Comparison of ENCODE assay signal across 11 mouse cellular contexts in the genomic region with DNA sequence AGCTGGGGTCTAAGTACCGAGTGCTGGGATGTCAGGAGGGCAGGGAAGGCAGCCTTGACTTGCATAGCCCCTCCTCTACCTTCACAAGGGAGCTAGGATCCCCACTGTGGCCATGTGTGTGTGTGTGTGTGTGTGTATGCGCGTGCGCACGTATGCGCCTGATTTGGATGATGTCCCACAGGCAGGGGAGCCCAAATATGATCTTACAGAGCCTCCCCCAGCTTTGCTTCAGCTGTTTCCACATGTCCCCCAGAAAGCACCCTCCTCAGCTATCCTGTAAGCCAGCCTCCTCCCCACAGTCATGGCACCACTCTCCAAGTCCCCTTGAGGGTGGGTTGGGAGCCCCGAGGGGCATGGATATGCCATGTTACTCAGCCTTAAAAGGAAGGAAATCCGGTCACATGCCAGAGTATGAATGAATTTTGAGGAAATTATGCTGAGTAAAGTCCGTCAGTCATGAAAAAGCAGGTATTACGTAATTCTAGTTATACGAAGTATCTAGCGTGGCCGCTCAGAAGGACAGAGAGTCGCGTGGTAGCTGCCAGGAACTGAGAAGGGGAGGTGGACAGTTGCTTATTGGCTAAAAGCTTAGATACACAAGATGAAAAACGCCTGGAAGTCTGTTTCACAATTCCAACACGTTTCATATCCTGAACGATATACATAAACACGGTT. TPM values are rescaled to one million over a fixed set of nuclear protein-coding genes. Genes with fewer than 3 reads are reported as not detected.
DNase-seq lines count a peak whose midpoint lies in the region; ATAC-seq and TF ChIP-seq lines count a peak whose summit lies in the region.
"Had no signal": no experiment of that assay in that cellular context is flagged by ENCODE, and none has a peak within 500 bp of the region (broad histone marks: within the 10 kb centered on the region; RNA-seq: fewer than 3 reads in every experiment).

No protein-coding gene starts in this region.

- H3K9ac ChIP-seq in forebrain, embryonic 15.5 days (replicated peaks) = no peak overlapping the region
- H3K9ac ChIP-seq: neural tube, embryonic 12.5 days had no signal

- H3K36me3 ChIP-seq in E14TG2a.4 (ENCODE audit: insufficient read depth, low read length) = peaks cover 93% of the 10 kb centered on the region
- H3K36me3 ChIP-seq in forebrain, embryonic 15.5 days = peaks cover 75% of the 10 kb centered on the region

- WGBS in cerebellum, adult 2 months = 83% methylated on average over 19 of the region's 19 CpGs
- 89% methylated on average over 19 of the region's 19 CpGs for WGBS in forebrain, embryonic 15.5 days

- TF ChIP-seq CTCF in E14TG2a.4 (conservative IDR thresholded peaks at IDR 0.05; ENCODE audit: low read length) = no peak
- TF ChIP-seq CTCF in cerebellum, adult 2 months (IDR thresholded peaks at IDR 0.05; ENCODE audit: borderline replicate concordance, insufficient read depth, low read depth, low read length) = no peak

- H3K27ac ChIP-seq in cerebellum, adult 2 months (ENCODE audit: insufficient read depth, low read length) = no peak overlapping the region
- no peak overlapping the region for H3K27ac ChIP-seq in forebrain, embryonic 15.5 days (replicated peaks)
- H3K27ac ChIP-seq: neural tube, embryonic 12.5 days had no signal

- DNase-seq in heart, postnatal 4 days = peak; percentile 51
- peak; percentile 68 for DNase-seq in lung, postnatal 10 days
- no peak for DNase-seq in frontal cortex, adult 2 months (ENCODE audit: extremely low spot score in 1 of 2, low spot score in 1 of 2)
- no peak for DNase-seq in cerebellum, adult 2 months
- no peak for DNase-seq in cerebellum, postnatal 10 days

- 0 out of 2 replicates have a peak, but pooled peaks have one; percentile 5 for ATAC-seq in common myeloid progenitor, adult 5-6 weeks (replicated peaks; ENCODE audit: low read depth, poor library complexity, severe bottlenecking)
- no peak for ATAC-seq in forebrain, embryonic 15.5 days (replicated peaks)

- no peaks in the 10 kb centered on the region for H3K27me3 ChIP-seq in E14TG2a.4 (ENCODE audit: insufficient read depth, low read length)
- H3K27me3 ChIP-seq in cerebellum, adult 2 months (ENCODE audit: control insufficient read depth, insufficient read depth, low read length) = no peaks in the 10 kb centered on the region
- H3K27me3 ChIP-seq in forebrain, embryonic 15.5 days = no peaks in the 10 kb centered on the region
- H3K27me3 ChIP-seq: neural tube, embryonic 12.5 days had no signal

- TF ChIP-seq POLR2A in cerebellum, adult 2 months (IDR thresholded peaks at IDR 0.05; ENCODE audit: borderline replicate concordance, insufficient read depth, low read length) = no peak

- no peaks in the 10 kb centered on the region for H3K9me3 ChIP-seq in E14TG2a.4 (ENCODE audit: low read length)
- H3K9me3 ChIP-seq in forebrain, embryonic 15.5 days = no peaks in the 10 kb centered on the region
- H3K9me3 ChIP-seq: neural tube, embryonic 12.5 days had no signal

- no peak overlapping the region for H3K4me2 ChIP-seq in forebrain, embryonic 15.5 days (replicated peaks)
- H3K4me2 ChIP-seq: neural tube, embryonic 12.5 days had no signal

- 0 out of 2 replicates have a peak overlapping the region, but pooled peaks have one; percentile 20 for H3K4me3 ChIP-seq in E14TG2a.4 (replicated peaks; ENCODE audit: low read length)
- no peak overlapping the region for H3K4me3 ChIP-seq in cerebellum, adult 2 months (replicated peaks; ENCODE audit: insufficient read depth, low read depth, low read length)
- H3K4me3 ChIP-seq in forebrain, embryonic 15.5 days = no peak overlapping the region
- H3K4me3 ChIP-seq: neural tube, embryonic 12.5 days had no signal

- H3K4me1 ChIP-seq in E14TG2a.4 (replicated peaks; ENCODE audit: low read depth, low read length) = peaks cover 76% of the 10 kb centered on the region
- H3K4me1 ChIP-seq in cerebellum, adult 2 months (ENCODE audit: control insufficient read depth, insufficient read depth, low read length) = no peaks in the 10 kb centered on the region
- 0 out of 2 replicates have a peak, but pooled peaks cover 4% of the 10 kb centered on the region for H3K4me1 ChIP-seq in forebrain, embryonic 15.5 days
- H3K4me1 ChIP-seq: neural tube, embryonic 12.5 days had no signal

RNA-seq across cellular contexts. Expression of gene Csf3, which starts 7.4 kb away (rescaled TPM):
- not detected in 2 replicates for total RNA-seq in common myeloid progenitor, adult 5-6 weeks (2017)
- not detected for total RNA-seq in heart, postnatal 4 days (2021)
- polyA plus RNA-seq in frontal cortex, adult 2 months (2012; rRNA removed) = not detected in 2 replicates
- not detected in 2 replicates for polyA plus RNA-seq in cerebellum, adult 2 months (2012; rRNA removed)
- polyA plus RNA-seq in forebrain, embryonic 15.5 days (2015; fragmentation: Nextera tagmentation; extraction: Ambion mirVana) = not detected in 2 replicates
- polyA plus RNA-seq: embryonic facial prominence, embryonic 11.5 days; large intestine, adult 2 months; neural tube, embryonic 12.5 days had no signal

RNA-seq across cellular contexts. Expression of gene Med24, which starts 20.8 kb away (rescaled TPM):
- total RNA-seq in common myeloid progenitor, adult 5-6 weeks (2017) = 39.5 and 43.7 TPM in 2 replicates
- 10 to 100 TPM; 51.7 to 52.3 TPM for total RNA-seq in heart, postnatal 4 days (2021)
- 137 and 157 TPM in 2 replicates for polyA plus RNA-seq in frontal cortex, adult 2 months (2012; rRNA removed)
- polyA plus RNA-seq in cerebellum, adult 2 months (2012; rRNA removed) = 105 and 108 TPM in 2 replicates
- 85.1 and 93.6 TPM in 2 replicates for polyA plus RNA-seq in forebrain, embryonic 15.5 days (2015; fragmentation: Nextera tagmentation; extraction: Ambion mirVana)

RNA-seq across cellular contexts. Expression of gene Psmd3, which starts 26.1 kb away (rescaled TPM):
- 53.7 and 88.9 TPM in 2 replicates for total RNA-seq in common myeloid progenitor, adult 5-6 weeks (2017)
- 100 to 1,000 TPM; 138 to 140 TPM for total RNA-seq in heart, postnatal 4 days (2021)
- polyA plus RNA-seq in frontal cortex, adult 2 months (2012; rRNA removed) = 166 and 177 TPM in 2 replicates
- 205 and 207 TPM in 2 replicates for polyA plus RNA-seq in cerebellum, adult 2 months (2012; rRNA removed)
- polyA plus RNA-seq in forebrain, embryonic 15.5 days (2015; fragmentation: Nextera tagmentation; extraction: Ambion mirVana) = 209 and 213 TPM in 2 replicates

RNA-seq across cellular contexts. Expression of gene Thra, which starts 32.0 kb away (rescaled TPM):
- 23.6 and 33.2 TPM in 2 replicates for total RNA-seq in common myeloid progenitor, adult 5-6 weeks (2017)
- total RNA-seq in heart, postnatal 4 days (2021) = 100 to 1,000 TPM; 171 to 183 TPM
- 770 and 851 TPM in 2 replicates for polyA plus RNA-seq in frontal cortex, adult 2 months (2012; rRNA removed)
- polyA plus RNA-seq in cerebellum, adult 2 months (2012; rRNA removed) = 439 and 447 TPM in 2 replicates
- 164 and 166 TPM in 2 replicates for polyA plus RNA-seq in forebrain, embryonic 15.5 days (2015; fragmentation: Nextera tagmentation; extraction: Ambion mirVana)

RNA-seq across cellular contexts. Expression of gene Gsdma, which starts 44.3 kb away (rescaled TPM):
- total RNA-seq in common myeloid progenitor, adult 5-6 weeks (2017) = 0.05 TPM in 1 of 2 replicates, not detected in the other
- not detected for total RNA-seq in heart, postnatal 4 days (2021)
- 0.15 and 0.16 TPM in 2 replicates for polyA plus RNA-seq in frontal cortex, adult 2 months (2012; rRNA removed)
- 0.13 and 0.28 TPM in 2 replicates for polyA plus RNA-seq in cerebellum, adult 2 months (2012; rRNA removed)
- not detected in 2 replicates for polyA plus RNA-seq in forebrain, embryonic 15.5 days (2015; fragmentation: Nextera tagmentation; extraction: Ambion mirVana)
- polyA plus RNA-seq: neural tube, embryonic 12.5 days had no signal

Comparison
In these comparisons a context has a peak if more than half of its experiments do, and no peak if none do; other contexts are left out.
1. DNase-seq: peak in heart, postnatal 4 days (single experiment) and lung, postnatal 10 days (single experiment); none in frontal cortex, adult 2 months (0 of 2), cerebellum, adult 2 months (0 of 2) and cerebellum, postnatal 10 days (0 of 2).